ENCODE assay signal across 10 mouse cellular contexts in the genomic region with DNA sequence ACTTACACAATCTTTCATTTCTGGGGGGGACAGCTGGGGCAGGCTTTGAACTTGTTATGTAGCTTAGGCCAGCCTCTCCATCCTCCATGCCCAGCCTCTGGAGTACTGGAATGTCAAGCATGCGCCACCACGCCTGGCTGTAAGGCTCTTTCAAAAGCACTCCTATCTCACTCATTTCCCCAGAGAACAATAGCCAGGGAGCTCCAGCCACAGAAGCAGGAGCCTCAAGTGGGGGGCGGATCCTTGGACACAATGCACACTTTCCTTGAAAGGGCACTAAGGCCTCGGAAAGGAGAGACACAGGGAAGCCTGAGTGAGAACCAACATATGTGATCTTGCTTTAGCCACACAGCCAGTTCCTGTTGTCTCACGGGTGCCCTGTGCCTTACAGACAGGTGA.
DNase-seq lines count a peak whose midpoint lies in the region; ATAC-seq and TF ChIP-seq lines count a peak whose summit lies in the region.
"Had no signal": no experiment of that assay in that cellular context is flagged by ENCODE, and none has a peak within 500 bp of the region (broad histone marks: within the 10 kb centered on the region; RNA-seq: fewer than 3 reads in every experiment).

No protein-coding gene starts in this region.

- no peak overlapping the region for H3K9ac ChIP-seq in kidney, postnatal 0 days (ENCODE audit: low read depth, low read length)
- H3K9ac ChIP-seq in midbrain, embryonic 15.5 days, result no peak overlapping the region
- H3K9ac ChIP-seq: embryonic facial prominence, embryonic 13.5 days; liver, embryonic 14.5 days had no signal

- no peak for TF ChIP-seq CTCF in kidney, postnatal 0 days (IDR thresholded peaks at IDR 0.05; ENCODE audit: low read depth)

- intact Hi-C loops in heart, postnatal 36 days (cut with DNase I), result no loop called here

- no peak overlapping the region for H3K4me2 ChIP-seq in kidney, postnatal 0 days (ENCODE audit: low read length)
- no peak overlapping the region for H3K4me2 ChIP-seq in midbrain, embryonic 15.5 days
- H3K4me2 ChIP-seq: embryonic facial prominence, embryonic 13.5 days had no signal

- peak overlapping the region; percentile 68 for H3K27ac ChIP-seq in embryonic facial prominence, embryonic 10.5 days (replicated peaks)
- H3K27ac ChIP-seq in kidney, postnatal 0 days, result no peak overlapping the region
- 0 out of 2 replicates have a peak overlapping the region, but pooled peaks have one; percentile 48 for H3K27ac ChIP-seq in midbrain, embryonic 15.5 days
- H3K27ac ChIP-seq: embryonic facial prominence, embryonic 13.5 days; liver, embryonic 14.5 days had no signal

- 8% methylated on average over 5 of the region's 5 CpGs for WGBS in embryonic facial prominence, embryonic 10.5 days
- 12% methylated on average over 5 of the region's 5 CpGs for WGBS in kidney, postnatal 0 days
- 15% methylated on average over 5 of the region's 5 CpGs for WGBS in midbrain, embryonic 15.5 days

- no peak for ATAC-seq in kidney, postnatal 0 days (replicated peaks; ENCODE audit: low FRiP score, low read depth)
- no peak for ATAC-seq in midbrain, embryonic 15.5 days (replicated peaks)

- H3K9me3 ChIP-seq in embryonic facial prominence, embryonic 10.5 days, result no peaks in the 10 kb centered on the region
- H3K9me3 ChIP-seq in kidney, postnatal 0 days (replicated peaks; ENCODE audit: low read length), result no peaks in the 10 kb centered on the region
- no peaks in the 10 kb centered on the region for H3K9me3 ChIP-seq in midbrain, embryonic 15.5 days

- H3K36me3 ChIP-seq in embryonic facial prominence, embryonic 10.5 days (replicated peaks), result no peaks in the 10 kb centered on the region
- no peaks in the 10 kb centered on the region for H3K36me3 ChIP-seq in kidney, postnatal 0 days (ENCODE audit: insufficient read depth, low read length)
- H3K36me3 ChIP-seq in midbrain, embryonic 15.5 days (replicated peaks), result no peaks in the 10 kb centered on the region
- H3K36me3 ChIP-seq: embryonic facial prominence, embryonic 13.5 days had no signal

- peak; percentile 17 to 30 for DNase-seq in heart, adult 18-20 months
- no peak for DNase-seq in heart, postnatal 36 days
- DNase-seq in embryonic facial prominence, embryonic 10.5 days (ENCODE audit: low spot score), result peak; percentile 64
- DNase-seq in kidney, postnatal 0 days (ENCODE audit: low spot score), result peak; percentile 77
- no peak for DNase-seq in gastrocnemius, postnatal 10 days
- DNase-seq in thymus, postnatal 4 days, result no peak
- DNase-seq in cerebellum, adult 11-12 months, result no peak

- peaks cover 18% of the 10 kb centered on the region for H3K27me3 ChIP-seq in embryonic facial prominence, embryonic 10.5 days (replicated peaks; ENCODE audit: low read depth, poor library complexity, severe bottlenecking)
- H3K27me3 ChIP-seq in kidney, postnatal 0 days (ENCODE audit: insufficient read depth, low read length), result no peaks in the 10 kb centered on the region
- no peaks in the 10 kb centered on the region for H3K27me3 ChIP-seq in midbrain, embryonic 15.5 days (replicated peaks)

- H3K4me1 ChIP-seq in embryonic facial prominence, embryonic 10.5 days, result peaks cover 48% of the 10 kb centered on the region
- peaks cover 18% of the 10 kb centered on the region for H3K4me1 ChIP-seq in kidney, postnatal 0 days (replicated peaks; ENCODE audit: insufficient read depth, low read length)
- H3K4me1 ChIP-seq in midbrain, embryonic 15.5 days, result peaks cover 40% of the 10 kb centered on the region

- no peak overlapping the region for H3K4me3 ChIP-seq in embryonic facial prominence, embryonic 10.5 days
- H3K4me3 ChIP-seq in kidney, postnatal 0 days (replicated peaks; ENCODE audit: low read depth, low read length), result no peak overlapping the region
- H3K4me3 ChIP-seq in midbrain, embryonic 15.5 days, result no peak overlapping the region
- H3K4me3 ChIP-seq: embryonic facial prominence, embryonic 13.5 days had no signal

Comparison
In these comparisons a context has a peak if more than half of its experiments do, and no peak if none do; other contexts are left out.
1. DNase-seq: peak in heart, adult 18-20 months (2 of 2), embryonic facial prominence, embryonic 10.5 days (single experiment) and kidney, postnatal 0 days (single experiment); none in heart, postnatal 36 days (0 of 2), gastrocnemius, postnatal 10 days (single experiment), thymus, postnatal 4 days (single experiment) and cerebellum, adult 11-12 months (single experiment).